Mouse (Mus musculus): ENCODE measurements around the gene Rpl37a.

Gene Rpl37a

GRCm38 (mm10) chr1:72736397-72737125 lies 25.5 kb downstream of the Rpl37a start:
- no peak for DNase-seq (ENCODE audit: low read depth, low spot score)

- DNase-seq (ENCODE audit: low read depth, low spot score): no peak
Observed at GRCm38 (mm10) chr1:72738946-72739680, 28.0 kb downstream of the Rpl37a start.

GRCm38 (mm10) chr1:72739681-72740063 lies 28.6 kb downstream of the Rpl37a start:
- no peak for DNase-seq (ENCODE audit: low read depth, low spot score)

- DNase-seq (ENCODE audit: low read depth, low spot score): no peak
Observed at GRCm38 (mm10) chr1:72741406-72741805, 30.3 kb downstream of the Rpl37a start.

GRCm38 (mm10) chr1:72744816-72745506 lies 33.9 kb downstream of the Rpl37a start:
- no peak for DNase-seq (ENCODE audit: low read depth, low spot score)

GRCm38 (mm10) chr1:72746382-72746781 lies 35.3 kb downstream of the Rpl37a start:
- peak; percentile 89 for DNase-seq (ENCODE audit: low read depth, low spot score)

- no peak for DNase-seq (ENCODE audit: low read depth, low spot score)
Observed at GRCm38 (mm10) chr1:72751371-72751781, 40.3 kb downstream of the Rpl37a start.

- no peak for DNase-seq (ENCODE audit: low read depth, low spot score)
Observed at GRCm38 (mm10) chr1:72753211-72753610, 42.1 kb downstream of the Rpl37a start.

GRCm38 (mm10) chr1:72755227-72755626 lies 44.1 kb downstream of the Rpl37a start:
- DNase-seq (ENCODE audit: low read depth, low spot score): no peak

GRCm38 (mm10) chr1:72755801-72756200 lies 44.7 kb downstream of the Rpl37a start:
- no peak for DNase-seq (ENCODE audit: low read depth, low spot score)

- DNase-seq (ENCODE audit: low read depth, low spot score): no peak
Observed at GRCm38 (mm10) chr1:72759758-72760157, 48.7 kb downstream of the Rpl37a start.
